Mouse (Mus musculus) cerebellum, postnatal 10 days (tissue): ENCODE measurements around the gene Mrpl58.

ENCODE experiments used
- DNase-seq, 2 experiments: peaks; one replicate each; pipeline ENCODE4 v3.0.0; 2021; ENCODE audit warnings: mixed read lengths in 2 of 2

Gene Mrpl58

GRCm38 (mm10) chr11:115403338-115404124, at the start of gene Mrpl58:
Mrpl58 (plus strand) TSS chr11:115403752.
- DNase-seq, result peak; percentile 94 to 95

DNA sequence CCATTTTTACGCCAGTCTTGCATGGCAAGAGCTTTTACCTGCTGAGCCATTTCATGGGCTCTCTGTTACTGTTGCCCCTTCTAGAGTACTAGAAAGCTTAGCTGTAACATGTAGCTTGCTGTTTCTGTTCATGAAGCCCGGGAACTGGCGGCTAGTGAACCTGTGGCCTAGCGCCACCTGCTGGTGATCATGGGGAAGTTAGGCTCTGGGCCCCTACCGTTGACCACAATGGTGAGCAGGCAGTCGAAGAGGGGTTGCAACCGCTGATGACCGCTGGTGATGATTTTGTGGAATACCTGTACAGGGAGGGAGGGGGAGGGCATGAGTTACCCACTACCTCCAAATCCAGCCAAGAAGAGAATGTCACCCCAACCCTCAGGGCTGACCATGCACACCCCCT, 49.4 kb upstream of the Mrpl58 start:
- DNase-seq, result peak; percentile 86 to 90

- DNase-seq, result peak; percentile 90 to 91
Measured at GRCm38 (mm10) chr11:115358468-115358867, 45.1 kb upstream of the Mrpl58 start.

DNA sequence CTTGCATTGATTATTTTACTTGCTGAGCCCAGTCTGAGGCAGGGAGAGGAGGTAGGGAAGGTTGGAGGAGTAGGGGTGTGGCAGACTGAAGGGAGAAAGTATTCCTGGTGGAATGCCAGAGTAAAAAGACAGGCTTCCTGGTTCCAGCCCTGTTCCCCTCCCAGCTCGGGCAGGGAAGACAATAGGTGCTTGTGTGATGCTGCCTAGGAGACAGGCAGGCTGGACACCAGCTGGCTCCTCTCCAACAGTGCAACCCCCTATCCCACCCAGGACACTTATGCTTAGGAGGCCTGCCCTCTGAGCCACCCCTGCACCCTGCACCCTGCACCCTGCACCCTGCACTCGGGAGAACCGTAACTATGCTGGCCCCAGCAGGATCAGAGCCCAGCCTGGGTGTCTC, 44.3 kb upstream of the Mrpl58 start:
- DNase-seq, result peak; percentile 33 to 41

- DNase-seq, result peak; percentile 25 to 28
Measured at GRCm38 (mm10) chr11:115359726-115360125, 43.8 kb upstream of the Mrpl58 start.

DNA sequence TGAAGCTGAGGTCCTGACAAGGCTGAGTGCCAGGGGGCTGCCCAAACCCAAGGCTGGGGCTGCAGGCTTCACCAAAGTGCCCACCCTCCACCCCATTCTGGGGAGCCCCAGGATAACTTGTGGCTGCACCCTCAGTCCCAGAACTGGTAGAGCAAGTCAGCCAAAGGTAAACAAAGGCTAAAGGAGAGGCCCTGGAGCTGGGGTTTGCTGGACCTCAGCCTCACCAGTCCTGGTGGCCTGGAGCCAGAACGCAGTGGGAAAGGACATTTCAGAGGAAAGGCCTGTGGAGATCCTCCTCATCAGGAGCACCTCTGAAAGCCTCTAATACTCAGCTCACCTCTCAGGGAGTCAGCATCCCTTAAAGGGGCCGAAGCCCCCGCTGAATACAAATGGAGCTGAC, 39.4 kb upstream of the Mrpl58 start:
- peak; percentile 36 to 42 for DNase-seq

DNA sequence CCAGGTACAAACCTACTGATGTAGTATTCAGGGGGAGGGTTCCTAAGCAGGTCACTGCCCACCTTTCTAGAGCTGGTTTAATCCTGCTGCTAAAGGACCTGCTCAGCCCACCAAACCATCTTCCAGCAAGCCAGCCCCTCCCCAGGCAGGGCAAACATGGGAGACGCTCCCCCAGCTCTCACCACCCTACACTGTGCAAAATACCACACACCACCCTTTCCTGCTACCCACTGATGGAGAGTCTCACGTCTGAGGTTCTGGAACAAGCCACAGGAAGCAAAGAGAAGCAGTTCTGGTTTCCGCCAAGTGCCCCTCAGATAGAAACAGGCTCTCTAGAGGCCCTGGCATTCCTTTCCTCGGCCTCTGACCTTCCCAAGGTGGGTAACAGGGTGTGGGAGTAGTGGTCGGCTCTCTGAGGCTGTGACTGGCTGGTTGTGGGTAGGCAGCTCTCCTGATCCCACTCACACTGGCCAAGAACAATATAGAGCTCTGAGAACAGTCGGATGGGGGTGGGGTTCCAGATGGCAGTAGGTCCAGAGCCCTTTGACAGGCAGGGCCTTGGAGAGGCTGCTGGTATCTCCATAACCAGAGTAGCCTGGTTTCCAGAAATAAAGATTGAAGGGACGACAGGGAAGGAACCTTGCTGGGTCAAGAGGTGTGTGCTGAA, 37.4 kb upstream of the Mrpl58 start:
- DNase-seq, result peak; percentile 73 to 74

- DNase-seq, result peak; percentile 79 to 82
Measured at GRCm38 (mm10) chr11:115366706-115367394, 36.7 kb upstream of the Mrpl58 start.

DNA sequence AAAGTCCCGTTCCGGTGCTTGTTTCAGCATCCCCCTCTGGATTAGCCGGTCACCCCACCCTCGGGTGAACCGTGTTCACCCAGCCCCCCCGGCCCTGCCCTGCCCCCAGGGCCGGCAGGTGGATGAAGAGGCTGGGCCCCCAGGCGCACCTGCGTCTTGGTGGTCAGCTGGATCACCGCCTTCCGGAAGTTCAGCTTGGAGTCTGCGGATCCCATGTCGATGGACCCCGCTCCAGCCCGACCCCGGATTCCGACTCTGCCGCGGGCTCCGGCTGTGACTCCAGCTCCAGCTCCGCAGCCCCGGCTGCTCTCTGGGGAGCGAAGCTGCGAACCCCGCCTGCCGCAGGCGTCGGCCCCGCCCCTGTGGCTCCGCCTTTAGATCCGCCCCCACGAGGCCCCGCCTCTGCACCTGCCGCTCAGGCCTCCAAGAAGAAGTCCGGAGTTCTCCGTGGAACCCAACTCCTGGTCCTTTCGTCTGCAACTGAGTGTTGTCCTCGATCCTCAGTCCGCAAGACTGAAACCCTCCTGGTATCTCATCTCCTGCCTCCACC, 36.1 kb upstream of the Mrpl58 start, which contains the start of gene Hid1:
Gene Hid1 (minus strand): TSS at position 362 of the 550 bp plus-strand sequence.
- peak; percentile 91 to 94 for DNase-seq

GRCm38 (mm10) chr11:115370368-115370767, 33.2 kb upstream of the Mrpl58 start:
- no peak for DNase-seq

DNA sequence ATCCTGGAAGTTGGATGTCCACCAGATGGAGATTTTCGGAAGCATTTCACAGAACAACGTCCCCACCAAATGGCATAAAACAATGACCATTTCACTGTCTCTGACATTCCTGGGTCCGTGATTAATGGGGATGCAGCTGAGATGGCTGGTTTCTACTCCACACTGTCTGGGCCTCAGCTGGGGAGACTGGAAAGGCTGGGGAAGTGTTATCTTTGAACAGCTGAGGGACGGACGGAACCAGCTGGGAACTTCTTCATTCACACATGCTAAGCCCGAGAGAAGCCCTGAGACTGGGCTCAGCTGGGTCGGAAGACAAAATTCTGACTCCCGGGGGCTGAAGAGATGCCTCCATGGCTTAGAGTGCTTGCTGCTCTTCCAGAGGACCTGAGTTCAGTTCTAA, 32.2 kb upstream of the Mrpl58 start:
- DNase-seq, result no peak

- no peak for DNase-seq
Measured at GRCm38 (mm10) chr11:115372015-115372414, 31.5 kb upstream of the Mrpl58 start.

DNA sequence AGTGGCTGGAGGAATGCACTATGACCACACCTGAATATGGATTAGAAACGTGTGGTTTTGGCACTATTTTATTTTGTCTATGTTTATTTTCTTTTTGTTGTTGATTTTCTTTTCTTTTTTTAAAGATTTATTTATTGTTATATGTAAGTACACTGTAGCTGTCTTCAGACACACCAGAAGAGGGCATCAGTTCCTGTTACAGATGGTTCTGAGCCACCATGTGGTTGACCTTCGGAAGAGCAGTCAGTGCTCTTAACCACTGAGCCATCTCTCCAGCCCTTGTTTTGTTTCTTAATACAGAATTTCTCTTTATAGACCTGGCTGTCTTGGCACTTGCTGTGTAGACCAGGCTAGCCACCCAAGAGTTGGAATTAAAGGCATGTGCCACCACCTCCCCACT, 30.8 kb upstream of the Mrpl58 start:
- DNase-seq, result no peak

GRCm38 (mm10) chr11:115373805-115374694, 29.5 kb upstream of the Mrpl58 start:
- DNase-seq, result peak; percentile 88 to 93

DNA sequence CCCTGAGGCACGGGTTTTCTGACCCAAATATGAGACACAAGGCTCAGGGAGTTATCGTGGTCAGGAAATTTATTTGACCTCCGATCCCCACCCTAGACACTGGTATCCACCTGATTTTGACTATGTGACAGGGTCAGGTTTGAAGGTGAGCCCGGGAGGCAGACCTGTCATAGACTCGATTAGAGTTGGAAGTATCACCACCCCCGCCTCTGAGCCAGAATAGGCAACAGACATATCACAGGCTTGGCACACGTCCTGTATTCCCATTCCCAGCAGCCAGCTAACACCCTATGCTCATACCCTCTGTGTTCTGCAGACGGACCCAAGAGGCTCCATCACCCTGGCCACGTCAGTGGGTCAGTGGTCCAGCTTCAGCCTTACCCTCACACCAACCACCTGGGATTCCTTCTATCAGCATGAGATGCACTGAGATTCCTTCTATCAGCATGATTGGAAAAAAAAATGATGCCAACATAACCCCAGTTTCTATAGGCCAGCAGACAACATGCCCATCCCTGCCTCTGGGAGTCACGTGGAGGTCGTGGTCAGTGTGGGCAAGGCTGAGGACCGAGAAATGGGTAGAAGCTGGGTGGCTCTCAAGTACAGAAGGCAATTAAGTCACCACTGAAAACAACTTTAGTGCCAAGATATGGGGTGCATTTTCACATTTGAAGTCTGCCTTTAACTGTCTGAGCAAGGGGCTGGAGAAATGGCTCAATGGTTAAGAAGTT, 28.7 kb upstream of the Mrpl58 start:
- DNase-seq, result peak; percentile 44 to 55

DNA sequence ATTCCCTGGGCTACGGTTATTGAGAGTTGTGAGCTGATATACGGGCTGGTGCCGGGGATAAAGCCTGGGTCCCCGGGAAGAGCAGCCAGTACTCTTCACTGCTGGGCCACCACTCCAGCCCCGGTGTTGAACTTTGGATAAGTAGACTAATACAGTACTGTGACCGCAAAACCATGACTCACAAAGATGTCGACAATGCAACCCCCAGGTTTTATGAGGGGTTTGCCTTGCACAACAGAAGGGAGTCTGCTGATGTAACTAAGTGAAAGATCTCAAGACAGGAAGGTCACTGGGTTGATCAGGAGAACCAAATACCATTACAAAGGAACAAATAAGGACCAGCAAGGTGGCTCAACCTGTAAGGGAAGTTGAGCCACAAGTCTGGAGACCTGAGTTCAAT, 26.8 kb upstream of the Mrpl58 start:
- DNase-seq, result no peak

DNA sequence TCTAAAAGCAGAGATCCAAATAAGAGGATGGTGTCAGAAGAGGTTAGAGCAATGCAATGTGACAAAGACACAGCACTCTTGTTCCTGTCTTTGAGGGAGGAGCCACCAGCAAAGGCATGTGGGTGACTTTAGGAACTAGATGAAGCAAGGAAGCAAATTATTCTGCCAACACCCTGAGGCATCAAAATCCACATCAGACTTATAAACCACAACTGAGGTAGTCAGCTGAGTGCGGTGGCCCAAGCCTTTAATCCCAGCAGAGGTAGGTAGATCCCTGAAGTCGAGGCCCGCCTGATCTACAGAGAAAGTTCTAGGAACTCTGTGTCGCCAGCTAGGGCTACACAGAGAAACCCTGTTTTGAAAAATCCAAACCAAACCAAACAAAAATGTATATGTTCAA, 26.3 kb upstream of the Mrpl58 start:
- DNase-seq, result no peak

GRCm38 (mm10) chr11:115377854-115378253, 25.7 kb upstream of the Mrpl58 start:
- no peak for DNase-seq

GRCm38 (mm10) chr11:115381276-115381675, 22.3 kb upstream of the Mrpl58 start:
- no peak for DNase-seq

DNA sequence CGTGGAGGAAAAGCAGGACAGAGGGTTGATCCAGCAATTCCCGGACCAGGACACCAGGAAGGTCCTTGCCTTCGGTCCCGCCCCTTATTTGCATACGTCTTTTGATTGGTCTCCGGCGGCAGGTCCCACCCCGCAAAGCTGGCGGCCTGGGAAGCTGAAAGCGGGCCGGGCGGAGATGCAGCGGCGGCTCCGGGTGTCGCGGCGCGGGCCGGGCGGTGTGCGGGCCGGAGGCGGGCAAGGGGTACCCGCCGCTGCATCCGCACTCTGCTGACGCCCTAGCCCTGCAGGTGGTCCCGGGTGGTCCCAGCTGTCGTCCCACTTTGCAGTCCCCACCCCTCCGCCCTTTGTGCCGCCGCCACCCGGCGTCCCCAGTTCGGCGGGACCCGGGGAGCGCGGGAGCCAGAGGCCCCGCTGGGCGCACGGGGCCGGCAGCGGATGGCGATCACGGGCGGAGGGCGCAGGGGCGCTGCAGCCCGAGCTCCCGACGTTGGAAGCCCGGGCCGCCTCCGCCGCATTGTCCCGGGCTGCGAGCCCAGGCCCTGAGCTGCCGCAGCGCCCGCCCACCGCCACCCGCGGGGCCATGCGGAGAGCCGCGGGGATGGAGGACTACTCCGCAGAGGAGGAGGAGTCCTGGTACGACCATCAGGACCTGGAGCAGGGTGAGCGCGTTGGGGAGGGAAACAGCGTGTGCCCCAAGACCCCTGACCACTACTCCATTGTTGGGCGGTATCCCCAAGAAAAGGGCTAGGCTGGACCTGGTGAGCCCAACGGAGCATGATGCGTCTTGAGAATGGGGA, 21.6 kb upstream of the Mrpl58 start, which contains the start of gene Cdr2l:
Gene Cdr2l (plus strand): TSS at position 174 of the 797 bp plus-strand sequence.
- peak; percentile 95 to 96 for DNase-seq
